Mouse (Mus musculus) hindbrain, embryonic 11.5 days (tissue): ENCODE results near the gene Clp1. TPM values are rescaled to one million over a fixed set of nuclear protein-coding genes. Genes with fewer than 3 reads are reported as not detected.
A peak's percentile ranks its signal among the peaks of the same experiment; 100 is the strongest.

ENCODE experiments used
- ATAC-seq: fragments of 200-750 bp; cut with Nextera tagmentation; 2 replicates; pipeline ENCODE4 v1.8.0; 2017; ENCODE audit warnings: mild to moderate bottlenecking, moderate TSS enrichment, moderate library complexity; ENCODE audit not compliant: low FRiP score
- DNase-seq: peaks from one replicate; pipeline ENCODE4 v3.0.0-alpha.2; 2015; ENCODE audit warnings: low spot score
- H3K27ac ChIP-seq: fragments of 300-500 bp; sonication (generic); 2 replicates; pipeline ENCODE4 v1.5.1; 2014; ENCODE audit warnings: mild to moderate bottlenecking, low read depth, low read length
- H3K27me3 ChIP-seq: fragments of 300-500 bp; sonication (generic); 2 replicates; pipeline ENCODE4 v1.6.1; 2014; ENCODE audit warnings: mild to moderate bottlenecking, low read length, moderate library complexity, mixed read lengths; ENCODE audit not compliant: control insufficient read depth, insufficient read depth
- H3K36me3 ChIP-seq: fragments of 300-500 bp; sonication (generic); 2 replicates; pipeline ENCODE4 v1.6.1; 2014; ENCODE audit warnings: mild to moderate bottlenecking, low read length, moderate library complexity, mixed read lengths; ENCODE audit not compliant: control insufficient read depth, insufficient read depth
- H3K4me1 ChIP-seq: fragments of 300-500 bp; sonication (generic); replicated peaks from 2 replicates; pipeline ENCODE4 v1.6.1; 2014; ENCODE audit warnings: low read length, mixed read lengths; ENCODE audit not compliant: control insufficient read depth, insufficient read depth
- H3K4me2 ChIP-seq: fragments of 300-500 bp; sonication (generic); replicated peaks from 2 replicates; pipeline ENCODE4 v1.6.1; 2014; ENCODE audit warnings: mild to moderate bottlenecking, low read depth, low read length
- H3K4me3 ChIP-seq: fragments of 300-500 bp; sonication (generic); 2 replicates; pipeline ENCODE4 v1.5.1; 2014; ENCODE audit warnings: low read depth, low read length
- H3K9ac ChIP-seq: fragments of 300-500 bp; sonication (generic); 2 replicates; pipeline ENCODE4 v1.6.1; 2014; ENCODE audit warnings: low read depth, low read length
- H3K9me3 ChIP-seq: fragments of 300-500 bp; sonication (generic); 2 replicates; pipeline ENCODE4 v1.6.1; 2016; ENCODE audit warnings: low read length; ENCODE audit not compliant: control insufficient read depth
- WGBS: fragments of 180-500 bp; shearing (Covaris S2); extraction: QIAGEN DNeasy Blood & Tissue Kit; methylation state at CpG from one replicate; pipeline ENCODE4 v1.1.7; 2014; 5-methylcytosine and 5-hydroxymethylcytosine counted together
- polyA plus RNA-seq: library from polyadenylated mRNA; unstranded; fragments of >200 nt; fragmentation: Nextera tagmentation; extraction: Ambion mirVana; gene quantifications from 2 replicates; pipeline ENCODE4 v1.2.1, GENCODE M21; 2014

Clp1 gene
- polyA plus RNA-seq, 1 experiment from 2014 or later = 44.3 TPM

- Histone ChIP-seq H3K4me2 (no peak overlapping the region), H3K27ac (no peak overlapping the region), H3K9me3 (no peaks in the 10 kb centered on the region), H3K4me1 (no peaks in the 10 kb centered on the region), H3K27me3 (no peaks in the 10 kb centered on the region), H3K9ac (no peak overlapping the region), H3K4me3 (no peak overlapping the region), H3K36me3 (no peaks in the 10 kb centered on the region)
- no peak for ATAC-seq
- DNase-seq = no peak
- WGBS = 88% methylated on average over 1 of the region's 1 CpGs
Measured at GRCm38 (mm10) chr2:84761840-84762239, 34.7 kb upstream of the Clp1 start.

- WGBS = 90% methylated on average over 3 of the region's 3 CpGs
- no peaks in the 10 kb centered on the region for H3K27me3 ChIP-seq
- H3K27ac ChIP-seq = no peak overlapping the region
- H3K4me2 ChIP-seq = no peak overlapping the region
- no peaks in the 10 kb centered on the region for H3K9me3 ChIP-seq
- no peaks in the 10 kb centered on the region for H3K4me1 ChIP-seq
- H3K4me3 ChIP-seq = no peak overlapping the region
- H3K9ac ChIP-seq = no peak overlapping the region
- DNase-seq (no peak), ATAC-seq (no peak)
- H3K36me3 ChIP-seq = no peaks in the 10 kb centered on the region
Measured at GRCm38 (mm10) chr2:84761309-84761708, 34.2 kb upstream of the Clp1 start.

- H3K9ac ChIP-seq = no peak overlapping the region
- H3K27ac ChIP-seq = no peak overlapping the region
- DNase-seq (no peak), ATAC-seq (no peak)
- H3K4me3 ChIP-seq = no peak overlapping the region
- no peaks in the 10 kb centered on the region for H3K9me3 ChIP-seq
- no peaks in the 10 kb centered on the region for H3K36me3 ChIP-seq
- H3K27me3 ChIP-seq = no peaks in the 10 kb centered on the region
- 69% methylated on average over 8 of the region's 8 CpGs for WGBS
- H3K4me1 ChIP-seq = no peaks in the 10 kb centered on the region
- H3K4me2 ChIP-seq = no peak overlapping the region
Measured at GRCm38 (mm10) chr2:84760777-84761176, 33.6 kb upstream of the Clp1 start.

GRCm38 (mm10) chr2:84758542-84759127, 31.5 kb upstream of the Clp1 start:
- ATAC-seq = peak; percentile 67; the same call in 1 of the 2 replicates
- Histone ChIP-seq H3K4me3 (no peak overlapping the region), H3K27me3 (no peaks in the 10 kb centered on the region), H3K27ac (no peak overlapping the region), H3K36me3 (no peaks in the 10 kb centered on the region), H3K9ac (no peak overlapping the region), H3K9me3 (no peaks in the 10 kb centered on the region), H3K4me2 (no peak overlapping the region), H3K4me1 (no peaks in the 10 kb centered on the region)
- peak; percentile 74 for DNase-seq
- 2% methylated on average over 2 of the region's 2 CpGs for WGBS

- Histone ChIP-seq H3K4me2 (no peak overlapping the region), H3K9ac (no peak overlapping the region), H3K27ac (no peak overlapping the region), H3K36me3 (no peaks in the 10 kb centered on the region), H3K4me3 (no peak overlapping the region), H3K27me3 (no peaks in the 10 kb centered on the region), H3K9me3 (no peaks in the 10 kb centered on the region), H3K4me1 (no peaks in the 10 kb centered on the region)
- DNase-seq = no peak
- no peak for ATAC-seq
- WGBS = 65% methylated on average over 7 of the region's 7 CpGs
Measured at GRCm38 (mm10) chr2:84757026-84757682, 30.0 kb upstream of the Clp1 start.

- no peak for DNase-seq
- no peak overlapping the region for H3K4me2 ChIP-seq
- no peaks in the 10 kb centered on the region for H3K9me3 ChIP-seq
- H3K4me3 ChIP-seq = no peak overlapping the region
- no peaks in the 10 kb centered on the region for H3K36me3 ChIP-seq
- 86% methylated on average over 5 of the region's 5 CpGs for WGBS
- no peaks in the 10 kb centered on the region for H3K27me3 ChIP-seq
- H3K9ac ChIP-seq = no peak overlapping the region
- no peak overlapping the region for H3K27ac ChIP-seq
- no peaks in the 10 kb centered on the region for H3K4me1 ChIP-seq
- ATAC-seq = no peak
Measured at GRCm38 (mm10) chr2:84756245-84756644, 29.1 kb upstream of the Clp1 start.

DNA sequence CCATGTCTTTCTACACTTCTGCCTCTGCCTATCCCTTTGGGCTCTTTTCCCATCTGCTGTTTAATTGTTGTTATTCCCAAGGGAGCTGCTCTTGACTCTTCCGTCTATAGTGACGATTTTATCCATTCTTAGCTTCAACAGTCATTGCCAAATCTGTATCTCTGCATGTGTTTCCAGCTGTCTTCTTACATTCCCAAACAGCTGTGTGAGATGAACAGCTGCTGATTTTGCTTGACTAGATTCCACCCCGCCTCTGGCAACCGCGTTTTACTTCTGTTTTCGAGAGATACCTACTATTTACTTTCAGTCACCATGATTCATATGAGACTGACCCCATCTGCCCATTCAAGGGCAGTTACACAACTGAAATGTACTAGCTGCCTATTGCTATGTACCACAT, 23.0 kb upstream of the Clp1 start:
- WGBS = 72% methylated on average over 6 of the region's 6 CpGs
- H3K4me1 ChIP-seq = no peaks in the 10 kb centered on the region
- no peaks in the 10 kb centered on the region for H3K36me3 ChIP-seq
- no peak overlapping the region for H3K4me2 ChIP-seq
- no peak overlapping the region for H3K9ac ChIP-seq
- no peak overlapping the region for H3K4me3 ChIP-seq
- no peaks in the 10 kb centered on the region for H3K27me3 ChIP-seq
- H3K9me3 ChIP-seq = no peaks in the 10 kb centered on the region
- no peak for ATAC-seq
- DNase-seq = no peak
- H3K27ac ChIP-seq = no peak overlapping the region

DNA sequence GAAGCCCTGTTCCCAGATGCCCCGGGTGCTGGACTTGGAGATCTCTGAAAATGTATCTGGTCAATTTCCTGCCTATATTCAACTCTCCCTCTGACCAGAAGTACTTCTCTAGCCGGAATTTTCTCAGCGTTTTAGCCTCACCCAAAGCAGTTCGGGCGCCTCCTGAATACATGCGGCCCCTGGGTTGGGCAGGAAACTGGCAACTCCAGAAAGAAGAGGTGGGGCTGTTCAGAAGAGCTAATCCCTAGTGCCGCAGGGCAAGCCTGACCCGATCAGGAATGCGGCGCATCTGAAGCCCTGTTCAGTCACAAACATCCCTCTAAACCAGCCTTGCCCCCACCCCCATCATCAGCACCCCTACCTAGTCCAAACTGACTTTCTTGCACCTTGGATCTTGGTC, 17.0 kb upstream of the Clp1 start:
- Histone ChIP-seq H3K27ac (peak overlapping the region; percentile 99), H3K4me3 (peak overlapping the region; percentile 87), H3K4me1 (peaks cover 10% of the 10 kb centered on the region), H3K27me3 (no peaks in the 10 kb centered on the region), H3K4me2 (peak overlapping the region; percentile 94), H3K36me3 (no peaks in the 10 kb centered on the region), H3K9me3 (no peaks in the 10 kb centered on the region), H3K9ac (peak overlapping the region; percentile 51)
- under 1% methylated on average over 10 of the region's 10 CpGs for WGBS
- no peak for DNase-seq
- peak; percentile 23 for ATAC-seq

DNA sequence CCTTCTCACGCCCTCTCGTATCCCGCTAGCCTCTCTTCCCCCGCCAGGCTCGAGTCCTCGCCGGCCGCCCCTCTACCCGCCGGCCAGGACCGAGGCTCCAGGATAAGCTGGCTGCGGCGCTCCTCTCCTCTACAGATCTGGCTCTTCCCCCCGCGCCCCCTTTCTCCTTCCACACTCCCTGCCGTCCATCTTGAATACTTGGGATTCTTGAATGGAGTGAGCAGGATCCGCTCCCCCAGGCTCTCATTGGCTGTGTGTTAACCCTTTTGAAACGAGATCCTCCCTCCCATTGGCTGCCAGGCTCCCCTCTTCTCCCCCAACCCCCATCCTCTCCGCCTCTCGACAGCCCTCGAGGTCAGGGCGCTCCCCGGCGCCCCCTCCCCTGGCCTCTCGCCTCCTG, 16.4 kb upstream of the Clp1 start, which contains the start of gene Gm19426:
Gm19426 (minus strand) TSS at position 95 of the 400 bp plus-strand sequence.
- Histone ChIP-seq H3K4me1 (peaks cover 12% of the 10 kb centered on the region), H3K4me2 (peak within 1 kb of the TSS; percentile 94), H3K9me3 (no peaks in the 10 kb centered on the region), H3K27me3 (no peaks in the 10 kb centered on the region), H3K4me3 (peak within 1 kb of the TSS; percentile 87), H3K27ac (peak within 1 kb of the TSS; percentile 99), H3K36me3 (no peaks in the 10 kb centered on the region), H3K9ac (peak within 1 kb of the TSS; percentile 98)
- 0% methylated on average over 25 of the region's 25 CpGs for WGBS
- ATAC-seq = peak; percentile 83
- peak; percentile 90 for DNase-seq
